Mouse (Mus musculus) kidney, adult 2 months (tissue): ENCODE data around the gene Pygb.

Source experiments
- CTCF ChIP-seq: fragments of 200-500 bp; conservative IDR thresholded peaks from 2 replicates; pipeline ENCODE4 v1.5.1; 2011; ENCODE audit warnings: low read depth, mild to moderate bottlenecking, control low read depth, low read length, moderate library complexity, mixed read lengths; ENCODE audit not compliant: insufficient read depth, insufficient read length
- POLR2A ChIP-seq: fragments of 200-500 bp; IDR thresholded peaks from one replicate; pipeline ENCODE4 v1.6.1; 2011; ENCODE audit warnings: low read depth, low read length, control low read depth

- TF ChIP-seq CTCF (no peak), POLR2A (no peak)
These were observed 88.7 kb downstream of the Pygb start for GRCm38 (mm10) chr2:150875226-150875625.
